Mouse (Mus musculus) adrenal gland, postnatal 14 days (tissue): Measurements from ENCODE around the gene Eipr1. TPM values are rescaled to one million over a fixed set of nuclear protein-coding genes. Genes with fewer than 3 reads are reported as not detected.
A peak's percentile ranks its signal among the peaks of the same experiment; 100 is the strongest.

Experiments used
- DNase-seq: peaks from one replicate; pipeline ENCODE4 v3.0.0; 2021; ENCODE audit warnings: mixed read lengths
- total RNA-seq: library from RNA; stranded (reverse); gene quantifications from 2 replicates; pipeline ENCODE4 v1.2.3, GENCODE M21; 2021

The Eipr1 gene
- total RNA-seq, 1 experiment from 2014 or later = 18.5 TPM

- DNase-seq = no peak
Observed at GRCm38 (mm10) chr12:28775120-28775519, 23.5 kb downstream of the Eipr1 start.

GRCm38 (mm10) chr12:28775627-28776026 is 24.0 kb downstream of the Eipr1 start:
- no peak for DNase-seq

GRCm38 (mm10) chr12:28780180-28780579 is 28.6 kb downstream of the Eipr1 start:
- DNase-seq = no peak

DNA sequence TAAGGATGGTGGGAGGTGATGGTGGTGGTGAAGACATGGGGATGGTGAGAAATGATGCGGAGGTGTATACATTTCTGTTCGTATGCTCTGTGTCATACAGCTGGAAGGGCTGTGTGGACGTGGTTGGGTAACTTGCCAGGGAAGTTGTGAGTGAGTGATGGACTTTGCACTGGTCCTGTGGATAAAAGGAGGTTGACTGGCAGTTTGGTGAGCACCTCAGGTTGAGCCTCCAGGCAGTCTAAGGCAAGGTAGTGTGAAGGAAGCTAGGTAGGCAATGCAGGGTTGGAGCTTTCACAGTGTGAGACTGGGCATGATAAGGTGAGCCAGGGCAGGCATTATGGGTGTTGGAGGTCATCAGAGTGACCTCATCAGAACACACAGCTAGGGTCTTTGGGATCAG is 31.0 kb downstream of the Eipr1 start:
- no peak for DNase-seq

DNA sequence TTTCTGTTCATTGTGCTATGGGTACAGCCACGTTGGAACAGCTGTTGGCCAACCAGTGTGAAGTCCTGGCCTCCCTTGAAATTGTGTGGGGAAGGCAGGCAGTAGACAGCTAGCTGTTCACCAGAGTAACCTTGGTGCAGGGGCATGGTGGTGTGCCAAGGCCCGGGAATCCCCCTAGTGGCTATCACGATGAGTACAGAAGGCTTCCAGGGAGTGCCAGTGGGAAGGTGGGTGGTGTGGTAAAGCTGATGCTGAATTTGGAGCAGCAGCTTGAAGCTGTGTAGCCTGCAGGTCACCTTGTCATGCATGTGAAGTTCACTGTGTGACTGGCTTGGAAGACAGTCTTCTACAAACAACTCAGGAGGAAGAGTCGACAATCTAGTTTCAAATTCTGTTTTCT is 32.8 kb downstream of the Eipr1 start:
- DNase-seq = peak; percentile 79

GRCm38 (mm10) chr12:28784864-28785263 is 33.3 kb downstream of the Eipr1 start:
- no peak for DNase-seq

GRCm38 (mm10) chr12:28785299-28785698 is 33.7 kb downstream of the Eipr1 start:
- DNase-seq = no peak

DNA sequence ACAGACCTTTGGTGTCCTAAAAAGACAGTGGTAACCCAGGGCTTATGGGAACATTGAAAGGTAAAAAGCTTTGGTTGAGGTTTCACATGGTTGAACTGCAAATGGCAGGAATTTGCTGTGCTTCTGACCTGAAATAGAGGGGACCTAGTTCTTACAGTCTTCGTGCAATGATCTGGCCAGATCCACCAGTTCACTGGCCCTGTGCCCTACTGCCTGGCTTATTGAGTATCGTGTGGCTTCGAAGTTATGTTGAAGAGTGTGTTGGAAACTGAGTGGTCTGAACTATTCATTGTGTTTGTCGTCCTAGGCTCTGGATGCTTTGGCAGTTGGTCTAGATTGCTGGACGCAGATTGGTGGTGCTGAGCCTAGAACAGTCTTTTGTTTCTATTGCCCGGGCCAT is 34.7 kb downstream of the Eipr1 start:
- no peak for DNase-seq

DNA sequence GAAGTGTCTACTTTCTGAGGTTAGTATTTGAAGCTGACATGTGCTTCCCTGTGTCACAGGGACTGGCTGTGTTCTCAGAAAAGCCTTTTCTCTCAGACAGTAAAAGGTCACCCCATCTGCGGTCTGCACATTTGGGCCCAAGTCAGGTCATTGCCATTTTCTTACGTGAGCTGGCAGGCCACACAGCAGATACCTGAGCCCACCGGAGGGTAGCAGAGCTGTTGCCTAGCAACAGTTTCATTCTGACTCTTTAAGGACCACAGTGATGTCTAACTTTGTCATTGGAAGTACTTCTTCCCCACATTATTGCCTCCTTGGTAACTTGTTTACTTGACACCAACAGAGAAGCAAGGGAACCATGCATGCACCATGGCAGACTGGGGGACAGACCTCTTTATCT is 41.0 kb downstream of the Eipr1 start:
- DNase-seq = no peak

GRCm38 (mm10) chr12:28793715-28794114 is 42.1 kb downstream of the Eipr1 start:
- DNase-seq = no peak

DNA sequence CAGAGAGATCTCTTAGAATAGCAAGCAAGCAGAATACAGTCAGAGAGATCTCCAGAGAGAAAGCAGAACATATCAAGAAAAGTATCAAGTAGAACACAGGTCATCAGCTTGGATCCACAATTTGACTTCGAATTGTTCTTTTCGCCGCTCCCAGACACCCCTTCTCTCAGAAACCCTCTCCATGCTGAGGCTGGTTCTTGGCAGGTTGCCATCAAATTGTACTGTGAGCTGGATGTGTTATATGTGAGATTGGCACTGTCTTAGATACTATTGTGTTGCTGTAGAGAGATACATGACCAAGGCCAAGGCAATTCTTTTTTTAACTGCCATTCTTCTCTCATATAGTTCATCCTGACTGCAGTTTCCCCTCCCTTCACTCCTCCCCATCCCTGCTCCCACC is 43.4 kb downstream of the Eipr1 start:
- DNase-seq = no peak

DNA sequence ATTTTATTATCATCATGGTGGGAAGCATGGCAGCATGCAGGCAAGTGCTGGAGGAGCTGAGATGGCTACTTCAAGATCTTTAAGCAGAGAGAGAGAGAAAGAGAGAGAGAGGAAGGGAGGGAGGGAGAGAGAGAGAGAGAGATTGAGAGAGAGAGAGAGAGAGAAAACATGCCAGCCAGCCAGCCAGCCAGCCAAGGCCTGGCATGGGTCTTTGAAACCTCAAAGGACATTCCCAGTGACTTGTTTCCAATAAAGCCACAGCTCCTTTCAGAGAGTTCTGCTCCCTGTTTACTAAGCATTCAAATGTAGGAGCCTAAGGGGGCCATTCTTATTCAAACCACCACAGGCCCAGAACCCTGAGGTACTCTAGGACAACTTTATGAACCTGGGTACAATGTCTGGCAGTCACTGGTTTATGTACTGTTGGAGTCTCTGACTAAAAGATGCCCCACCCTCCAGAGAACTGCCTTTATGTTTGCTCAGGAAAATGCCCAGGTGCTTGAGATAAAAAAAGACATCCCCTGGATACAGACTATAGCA is 45.3 kb downstream of the Eipr1 start:
- DNase-seq = peak; percentile 29

DNA sequence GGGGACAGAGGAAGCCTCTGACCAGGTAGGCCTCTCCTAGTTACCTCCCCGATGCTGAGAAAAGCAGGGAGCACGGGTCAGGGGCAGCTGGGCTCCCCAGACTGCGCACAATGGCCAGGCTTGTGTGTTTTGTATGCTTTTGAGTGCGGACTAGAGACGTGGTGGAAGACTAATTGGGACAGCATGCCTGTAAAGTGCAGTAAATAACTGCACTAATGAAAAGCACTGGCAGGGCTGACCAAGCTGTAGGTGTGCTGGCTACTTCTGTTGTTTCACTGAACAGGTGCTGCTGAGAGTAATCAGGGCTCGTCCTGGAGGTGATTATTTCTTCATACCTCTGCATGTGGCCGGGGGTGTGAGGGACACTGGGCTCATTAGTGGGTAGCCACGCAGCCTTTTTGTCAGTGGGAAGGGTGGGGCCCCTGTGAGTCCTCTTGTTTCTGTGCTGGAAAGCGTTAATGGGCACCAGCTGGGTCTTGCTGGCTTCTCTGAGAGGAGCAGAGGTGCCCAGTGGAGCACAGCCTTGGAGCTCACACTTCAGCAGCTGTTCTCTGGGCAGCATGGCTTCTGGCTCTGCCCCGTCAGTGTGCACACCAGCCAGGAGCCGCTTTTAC is 48.3 kb downstream of the Eipr1 start:
- DNase-seq = no peak

GRCm38 (mm10) chr12:28800423-28800822 is 48.8 kb downstream of the Eipr1 start:
- DNase-seq = no peak

DNA sequence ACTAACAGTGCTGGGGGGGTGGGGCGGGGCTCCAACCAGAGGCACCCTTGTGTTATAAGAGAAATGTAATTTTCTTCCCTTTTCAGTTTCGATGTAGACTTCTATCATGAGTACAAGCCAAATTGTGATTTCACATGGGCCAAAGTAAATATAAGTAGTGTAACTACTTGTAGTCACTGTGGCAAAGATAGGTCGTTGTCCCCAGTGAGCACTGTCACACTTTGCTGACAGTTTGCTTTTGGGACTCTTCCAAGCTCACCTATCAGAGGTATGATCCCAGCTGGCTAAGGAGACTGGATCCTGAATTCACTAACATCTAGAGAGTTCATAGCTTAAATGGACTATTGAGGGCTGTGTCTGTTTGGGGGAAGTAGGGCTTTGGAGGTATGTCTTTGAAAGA is 49.3 kb downstream of the Eipr1 start:
- DNase-seq = no peak

GRCm38 (mm10) chr12:28801731-28802130 is 50.1 kb downstream of the Eipr1 start:
- DNase-seq = no peak

- no peak for DNase-seq
Observed at GRCm38 (mm10) chr12:28803043-28803442, 51.4 kb downstream of the Eipr1 start.

DNA sequence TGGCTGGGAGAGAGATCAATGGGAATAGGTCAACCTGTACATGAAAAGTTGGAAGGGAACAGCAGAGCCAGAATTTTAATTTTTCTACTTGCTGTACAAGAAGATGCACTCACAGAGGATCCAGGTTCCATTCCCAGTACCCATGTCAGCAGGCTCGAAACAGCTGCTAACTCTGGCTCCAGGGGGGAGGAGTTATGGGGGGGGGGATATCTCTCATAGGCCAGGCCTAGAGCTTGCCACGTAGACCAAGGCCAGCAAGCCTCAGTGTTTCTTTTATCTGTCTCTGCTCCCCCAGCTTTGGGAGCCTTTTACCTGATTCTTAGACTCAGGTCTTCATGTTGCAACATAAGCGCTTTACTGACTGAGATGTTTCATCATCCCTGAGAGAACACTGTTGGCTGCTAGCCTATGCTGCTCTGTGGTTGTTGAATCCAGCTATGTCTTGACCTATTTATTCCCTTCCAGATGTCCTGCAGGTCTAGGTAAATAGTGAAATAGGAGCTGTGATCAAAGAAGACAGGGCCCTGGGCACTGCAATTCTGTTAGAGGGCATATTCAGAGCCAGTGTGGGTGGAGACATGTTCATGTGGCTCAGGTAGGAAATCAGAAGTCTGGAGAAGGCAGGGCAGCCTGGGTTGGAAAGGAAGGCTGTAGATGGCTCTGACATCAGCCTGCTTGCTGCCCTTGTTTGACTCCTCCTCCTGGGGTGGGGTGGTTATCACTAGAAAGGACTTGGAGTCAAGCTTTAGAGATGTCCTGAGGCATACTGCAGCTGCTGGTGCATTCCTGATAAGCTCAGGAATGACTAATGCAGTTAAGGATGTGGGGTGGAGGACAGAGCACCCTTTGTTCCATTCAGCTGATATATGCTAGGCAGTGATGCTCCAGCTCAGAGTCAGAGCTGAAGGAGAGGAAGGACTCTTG is 53.2 kb downstream of the Eipr1 start:
- DNase-seq = peak; percentile 59

GRCm38 (mm10) chr12:28808786-28809375 is 57.3 kb downstream of the Eipr1 start:
- no peak for DNase-seq

- DNase-seq = no peak
Observed at GRCm38 (mm10) chr12:28809756-28810337, 58.2 kb downstream of the Eipr1 start.

- DNase-seq = no peak
Observed at GRCm38 (mm10) chr12:28816681-28817426, 65.3 kb downstream of the Eipr1 start.

DNA sequence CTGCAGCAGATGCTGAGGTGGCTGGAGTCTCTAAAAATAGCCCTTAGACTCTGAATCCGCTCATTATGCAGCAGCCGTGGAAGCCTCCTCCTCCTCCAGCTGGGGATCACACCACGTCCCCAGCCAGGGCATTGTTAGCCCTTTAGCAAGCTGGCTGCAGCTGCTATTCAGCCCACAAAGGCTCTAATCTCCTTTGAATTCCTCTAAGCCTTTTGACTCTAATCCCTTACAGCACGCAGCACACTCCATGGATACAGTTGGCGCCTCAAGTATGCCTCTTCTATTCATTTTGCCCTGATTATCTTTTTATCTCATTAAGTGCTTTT is 65.8 kb downstream of the Eipr1 start:
- no peak for DNase-seq
